Mouse (Mus musculus) spleen, adult 12 weeks (tissue): ENCODE data around the gene Arhgap19.
"Not testable (repeated sequence)": the region's sequence is repeated elsewhere in the genome, so short reads cannot be mapped to it uniquely, and the experiment has no call there.

ENCODE experiments used
- DNase-seq: peaks from one replicate; pipeline ENCODE4 v3.0.0; 2022; ENCODE audit warnings: low spot score

Gene Arhgap19

DNA sequence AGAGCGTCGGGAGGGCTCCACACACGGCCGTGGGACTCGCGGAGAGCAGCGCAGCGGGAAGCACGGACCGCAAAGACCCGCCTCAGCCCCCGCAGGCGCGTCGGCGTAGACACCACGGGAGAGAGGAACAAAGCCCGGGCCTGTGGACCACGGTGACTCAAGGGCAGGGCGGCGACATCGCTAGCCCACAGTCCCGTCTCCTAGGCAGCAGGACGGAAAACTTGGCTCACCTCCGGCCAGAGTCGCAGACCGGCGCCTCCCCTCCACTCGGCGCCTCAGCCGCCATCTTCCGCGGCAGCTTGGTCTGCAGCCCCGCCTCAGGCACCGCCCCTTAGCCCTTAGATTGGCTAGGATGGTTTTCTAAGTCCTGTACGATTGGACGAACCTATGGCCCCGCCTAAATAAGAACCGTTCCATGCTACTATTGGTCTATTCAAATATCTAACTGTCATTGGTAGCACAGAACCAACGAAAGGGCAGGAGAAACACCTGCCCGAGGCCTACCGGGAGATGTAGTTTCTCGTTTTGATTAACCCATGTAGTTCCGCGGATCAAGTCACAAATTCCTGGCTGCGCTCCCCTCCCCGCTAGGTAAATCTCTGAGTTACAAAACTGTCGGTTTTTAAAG, at the start of gene Arhgap19:
Gene Arhgap19, minus strand, starts transcription at position 306 of the 628 bp plus-strand sequence.
- DNase-seq, result peak; percentile 82

DNA sequence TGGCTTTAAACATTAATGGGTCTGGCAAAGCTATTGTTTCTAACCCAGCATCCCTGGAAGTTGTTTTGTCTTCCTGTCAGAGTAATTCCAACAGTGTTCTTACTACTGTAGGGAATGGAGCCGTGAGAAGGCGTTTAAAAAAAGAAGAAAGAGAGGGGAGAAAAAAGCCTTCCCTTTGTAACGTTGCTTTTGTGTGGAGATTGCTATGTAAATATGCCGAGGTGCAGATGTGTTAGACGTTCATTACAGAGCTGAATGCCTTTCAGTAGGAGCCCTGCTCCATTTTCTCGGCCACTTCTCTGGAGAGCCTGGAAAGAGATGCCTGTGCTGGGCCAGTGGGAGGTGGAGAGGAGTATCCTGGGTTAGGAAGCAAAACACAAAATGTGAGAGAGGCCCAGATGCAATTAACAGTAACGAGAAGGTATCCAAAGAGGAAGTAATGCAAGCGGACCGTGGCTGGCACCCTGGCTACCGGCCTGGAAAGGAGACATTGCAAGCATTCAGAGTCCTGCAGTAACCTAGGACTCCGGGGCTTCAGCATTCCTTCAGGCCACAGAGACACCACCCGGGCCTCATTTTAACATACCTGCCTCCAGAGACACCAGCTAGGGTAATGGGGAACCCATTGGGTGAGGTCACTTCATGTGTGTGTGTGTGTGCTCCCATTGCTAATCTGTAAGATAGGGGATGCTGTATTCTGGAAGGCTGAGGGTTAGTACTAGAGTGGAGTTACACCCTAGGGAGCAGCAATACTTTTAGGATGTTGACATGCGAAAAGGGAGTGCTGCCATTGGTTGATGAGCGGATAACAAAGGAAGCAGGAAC, 49.1 kb upstream of the Arhgap19 start:
- no peak for DNase-seq

GRCm38 (mm10) chr19:41850021-41850718, 48.3 kb upstream of the Arhgap19 start:
- DNase-seq, result no peak

GRCm38 (mm10) chr19:41847992-41848851, 46.4 kb upstream of the Arhgap19 start, which contains the start of gene Frat2:
TSS of gene Frat2 (minus strand) at chr19:41848132.
- peak; percentile 91 for DNase-seq

- DNase-seq, result not testable (repeated sequence)
Measured at GRCm38 (mm10) chr19:41847614-41847991, 45.8 kb upstream of the Arhgap19 start.

GRCm38 (mm10) chr19:41847091-41847581, 45.3 kb upstream of the Arhgap19 start:
- peak; percentile 45 for DNase-seq

DNA sequence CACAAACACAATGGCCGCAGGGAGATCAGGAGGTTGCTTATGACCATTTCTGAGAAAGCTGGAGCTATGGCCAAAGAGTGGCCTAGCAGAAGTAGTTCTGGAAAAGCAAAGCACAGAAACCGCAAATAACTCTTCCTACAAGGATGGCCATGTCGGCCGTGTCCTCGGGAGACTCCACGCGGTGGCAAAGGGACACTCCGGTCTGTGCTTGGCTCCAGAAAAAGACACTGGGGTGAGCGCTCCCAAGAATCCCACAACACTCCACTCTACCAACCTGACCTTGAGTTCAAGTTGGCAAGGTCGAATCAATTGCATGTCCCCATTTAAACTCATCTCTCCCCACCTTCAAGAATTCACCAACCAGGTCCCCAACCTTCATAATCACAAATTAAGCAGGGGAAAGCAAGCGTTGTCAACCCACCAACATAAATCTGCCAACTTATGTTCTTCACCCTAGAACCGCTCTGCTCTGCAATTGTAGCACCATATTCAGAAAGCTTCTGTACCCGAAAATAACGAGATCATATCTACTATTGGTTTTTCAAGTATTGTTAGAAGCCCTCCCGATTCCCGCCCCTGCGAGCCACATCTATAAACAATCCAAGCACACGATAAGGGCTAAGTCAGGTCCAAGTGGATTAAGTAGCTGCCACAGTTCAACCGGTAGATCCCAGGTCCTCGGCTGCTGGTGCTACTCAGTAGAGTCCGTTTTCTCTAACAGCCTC, 44.7 kb upstream of the Arhgap19 start:
- no peak for DNase-seq

GRCm38 (mm10) chr19:41844345-41844744, 42.5 kb upstream of the Arhgap19 start:
- no peak for DNase-seq

GRCm38 (mm10) chr19:41842706-41843105, 40.9 kb upstream of the Arhgap19 start:
- DNase-seq, result no peak

DNA sequence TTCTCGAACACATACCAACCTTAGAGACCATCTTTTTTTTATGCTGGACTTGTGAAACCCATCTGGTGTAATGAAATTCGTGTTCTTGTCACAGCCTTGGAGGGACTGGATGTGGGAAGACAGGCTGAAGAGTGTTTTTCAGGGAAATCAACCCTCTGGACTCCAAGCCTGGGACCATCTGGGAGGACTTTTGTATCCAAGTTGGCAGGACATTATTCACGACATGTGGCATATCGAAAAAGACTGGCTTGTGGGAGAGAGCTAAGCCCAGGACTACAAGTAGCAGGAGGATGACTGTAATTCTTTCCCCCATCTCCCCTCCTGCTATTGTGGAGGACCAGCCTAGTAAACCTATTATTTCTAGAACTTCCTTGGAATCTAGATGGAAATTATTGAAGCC, 40.3 kb upstream of the Arhgap19 start:
- no peak for DNase-seq

GRCm38 (mm10) chr19:41841105-41841750, 39.4 kb upstream of the Arhgap19 start:
- DNase-seq, result no peak

- DNase-seq, result no peak
Measured at GRCm38 (mm10) chr19:41839685-41840084, 37.8 kb upstream of the Arhgap19 start.

DNA sequence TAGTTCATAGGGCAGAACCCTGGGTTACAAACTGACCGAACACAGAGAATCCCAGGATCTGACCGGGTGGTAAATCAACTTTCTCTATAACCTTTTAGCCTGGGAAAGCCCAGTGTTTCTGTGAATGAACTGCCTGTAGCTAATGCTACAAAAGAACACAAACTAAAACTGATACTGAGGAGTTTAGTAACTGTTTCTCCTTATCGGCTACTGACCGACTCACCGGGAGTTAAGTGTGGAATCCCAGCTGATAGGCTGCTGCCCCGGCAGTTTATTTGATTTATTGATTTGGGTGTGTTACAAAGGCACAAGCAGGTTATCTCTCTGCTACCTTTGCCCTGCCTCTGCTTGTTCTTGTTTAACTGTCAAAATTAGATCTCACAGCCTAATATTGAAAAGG, 37.0 kb upstream of the Arhgap19 start:
- DNase-seq, result no peak

GRCm38 (mm10) chr19:41837917-41838261, 36.0 kb upstream of the Arhgap19 start:
- DNase-seq, result no peak

DNA sequence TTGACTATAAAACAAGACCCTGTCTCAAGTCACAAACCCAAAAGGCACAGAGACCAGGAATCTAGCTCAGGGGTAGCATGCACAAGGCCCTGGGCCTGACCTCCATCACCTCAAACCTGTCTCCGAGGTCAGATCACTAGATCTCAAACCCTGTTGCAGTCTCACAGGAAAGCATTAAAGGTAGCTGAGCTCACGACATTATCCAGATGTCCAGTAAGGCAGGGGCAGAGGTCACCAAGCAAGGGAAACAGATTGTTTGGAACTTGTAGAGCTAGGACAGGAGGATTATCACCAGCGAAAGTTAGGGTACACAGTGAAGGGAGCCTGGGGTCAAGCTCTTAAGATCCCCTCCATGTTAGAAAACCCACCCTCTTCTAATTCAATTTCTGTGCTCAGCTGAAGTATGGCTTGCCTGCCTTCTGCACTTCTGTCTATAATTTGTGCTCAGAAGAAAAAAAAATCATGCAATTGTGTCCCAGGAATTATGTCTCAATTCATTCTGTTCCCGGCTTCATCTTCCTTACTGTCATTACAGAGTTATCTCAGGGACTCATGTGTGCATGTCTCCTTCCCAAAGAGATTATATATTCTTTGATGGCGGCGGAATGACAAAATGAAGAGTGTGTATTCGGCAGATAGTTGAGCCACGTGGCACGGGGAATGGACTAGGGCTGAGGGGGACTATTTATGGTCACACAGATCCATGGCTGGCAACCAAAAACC, 35.5 kb upstream of the Arhgap19 start:
- no peak for DNase-seq

DNA sequence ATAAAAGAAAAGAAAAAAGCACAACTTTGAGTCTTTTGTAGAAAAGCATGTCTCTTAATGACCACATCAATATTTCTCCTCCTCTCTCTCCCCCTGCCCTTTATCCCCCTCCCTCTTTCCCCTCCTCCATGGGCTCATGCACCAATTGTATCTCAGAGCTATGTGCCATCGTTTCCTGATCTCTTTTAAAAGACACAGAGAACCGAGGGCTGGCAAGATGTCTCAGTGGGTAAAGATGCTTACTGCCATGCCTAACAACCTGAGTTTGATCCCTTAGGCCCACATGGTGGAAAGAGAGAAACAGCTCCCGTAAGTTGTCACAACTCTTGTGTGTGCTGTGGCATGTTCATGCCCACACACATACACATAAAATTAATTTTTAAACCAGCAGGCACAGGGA, 34.9 kb upstream of the Arhgap19 start:
- DNase-seq, result no peak

DNA sequence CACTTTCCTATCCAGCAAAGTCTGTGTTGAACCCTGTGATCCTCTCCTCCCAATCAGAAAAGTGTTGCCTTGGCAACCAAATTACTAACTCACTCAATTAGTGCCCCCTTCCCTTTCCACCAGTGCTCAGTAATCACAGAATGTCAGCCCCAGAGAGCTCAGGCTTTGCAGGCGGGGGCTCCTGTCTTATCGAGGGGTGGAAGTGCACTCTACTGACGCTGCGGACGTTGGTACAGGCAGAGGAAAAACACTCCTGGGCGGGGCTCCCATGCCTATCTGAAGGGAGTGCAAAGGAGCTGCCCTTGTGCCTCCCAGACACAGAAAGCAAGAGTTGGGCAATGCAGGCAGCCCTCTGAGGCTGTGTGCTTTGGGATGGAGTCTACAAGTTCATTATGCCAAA, 34.0 kb upstream of the Arhgap19 start:
- DNase-seq, result peak; percentile 66

GRCm38 (mm10) chr19:41835407-41835806, 33.6 kb upstream of the Arhgap19 start:
- DNase-seq, result no peak

DNA sequence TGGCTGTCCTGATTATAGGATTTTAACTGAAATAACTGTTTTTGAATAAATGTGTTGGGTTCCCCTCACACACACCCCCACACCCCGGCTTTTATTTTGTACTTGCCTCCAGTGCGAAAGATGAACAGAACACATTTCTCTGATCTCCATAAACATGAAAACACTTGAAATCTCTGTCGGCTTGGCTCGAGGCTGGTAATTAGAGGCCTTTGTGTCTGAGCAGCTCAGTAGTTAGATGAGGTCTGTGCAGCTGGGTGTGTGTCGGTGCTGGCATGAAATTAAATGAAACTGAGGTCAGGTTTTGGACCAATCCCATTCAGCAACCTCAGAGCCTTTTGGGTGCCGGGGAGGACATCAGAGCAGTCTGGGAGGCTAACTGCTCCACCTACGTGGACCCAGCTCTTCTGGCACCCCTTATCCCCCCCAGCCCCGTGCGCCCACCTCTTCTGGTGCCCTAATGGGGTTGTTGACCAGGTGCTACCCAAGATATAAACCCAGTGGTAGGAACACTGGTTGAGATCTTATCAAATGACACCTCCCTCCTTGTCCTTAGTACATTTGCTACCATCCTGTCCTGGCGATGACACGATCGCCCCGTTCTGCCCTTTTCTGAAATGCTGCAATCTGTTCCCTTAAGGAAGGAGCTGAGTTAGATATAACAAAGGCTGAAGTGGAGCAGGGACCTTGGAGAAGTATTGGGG, 30.8 kb upstream of the Arhgap19 start:
- no peak for DNase-seq
